Mouse (Mus musculus) ES-E14 (cell line): ENCODE measurements at regions not wholly inside any gene's neighbourhood (a gene's known extent, or its start where the extent isn't known, plus 50 kb on each side); places are given as distances from the start of the nearest gene placed in this dataset.

Experiments
- CHD2 ChIP-seq: IDR thresholded peaks from 2 replicates; pipeline ENCODE4 v1.6.1; 2014; ENCODE audit warnings: mild to moderate bottlenecking, low read depth, low read length, inconsistent platforms
- HCFC1 ChIP-seq: IDR thresholded peaks from 2 replicates; pipeline ENCODE4 v1.6.1; 2012; ENCODE audit warnings: low read length, inconsistent platforms, borderline replicate concordance; ENCODE audit not compliant: insufficient read depth
- MAFK ChIP-seq: IDR thresholded peaks from 2 replicates; pipeline ENCODE4 v1.6.1; 2014; ENCODE audit warnings: mild to moderate bottlenecking, low read depth, low read length, inconsistent platforms; ENCODE audit not compliant: insufficient read depth
- ZC3H11A ChIP-seq: IDR thresholded peaks from 2 replicates; pipeline ENCODE4 v1.6.1; 2012; ENCODE audit warnings: low read depth, mild to moderate bottlenecking, inconsistent platforms, low read length, borderline replicate concordance
- ZNF384 ChIP-seq: IDR thresholded peaks from 2 replicates; pipeline ENCODE4 v1.6.1; 2012; ENCODE audit warnings: low read depth, low read length, inconsistent platforms

GRCm38 (mm10) chr12:52375116-52375515 is 128.7 kb upstream of the Arhgap5 start:
- TF ChIP-seq HCFC1 (no peak), ZNF384 (no peak), CHD2 (no peak), ZC3H11A (no peak), MAFK (no peak)
